Mouse (Mus musculus) midbrain, embryonic 13.5 days (tissue): Measurements from ENCODE around the gene Lmna. TPM values are rescaled to one million over a fixed set of nuclear protein-coding genes. Genes with fewer than 3 reads are reported as not detected.

ENCODE experiments used
- ATAC-seq: fragments of 200-750 bp; cut with Nextera tagmentation; 2 replicates; pipeline ENCODE4 v1.8.0; 2017; ENCODE audit warnings: mild to moderate bottlenecking, moderate TSS enrichment, moderate library complexity
- H3K27ac ChIP-seq: fragments of 300-500 bp; sonication (generic); 2 replicates; pipeline ENCODE4 v1.5.1; 2015; ENCODE audit warnings: inconsistent platforms, mild to moderate bottlenecking, moderate library complexity
- H3K27me3 ChIP-seq: fragments of 300-500 bp; sonication (generic); 2 replicates; pipeline ENCODE4 v1.6.1; 2015; ENCODE audit warnings: mild to moderate bottlenecking, inconsistent platforms
- H3K36me3 ChIP-seq: fragments of 300-500 bp; sonication (generic); 2 replicates; pipeline ENCODE4 v1.6.1; 2015; ENCODE audit warnings: mild to moderate bottlenecking, inconsistent platforms
- H3K4me1 ChIP-seq: fragments of 300-500 bp; sonication (generic); replicated peaks from 2 replicates; pipeline ENCODE4 v1.6.1; 2015; ENCODE audit warnings: inconsistent platforms
- H3K4me2 ChIP-seq: fragments of 300-500 bp; sonication (generic); replicated peaks from 2 replicates; pipeline ENCODE4 v1.6.1; 2015; ENCODE audit warnings: moderate library complexity, mild to moderate bottlenecking, inconsistent platforms
- H3K4me3 ChIP-seq: fragments of 300-500 bp; sonication (generic); replicated peaks from 2 replicates; pipeline ENCODE4 v1.5.1; 2015; ENCODE audit warnings: mild to moderate bottlenecking, inconsistent platforms
- H3K9ac ChIP-seq: fragments of 300-500 bp; sonication (generic); replicated peaks from 2 replicates; pipeline ENCODE4 v1.6.1; 2015; ENCODE audit warnings: mild to moderate bottlenecking, inconsistent platforms
- H3K9me3 ChIP-seq: fragments of 300-500 bp; sonication (generic); 2 replicates; pipeline ENCODE4 v1.6.1; 2016; ENCODE audit warnings: mild to moderate bottlenecking, inconsistent platforms
- WGBS: fragments of 180-500 bp; shearing (Covaris S2); methylation state at CpG from one replicate; pipeline ENCODE4 v1.1.7; 2015; 5-methylcytosine and 5-hydroxymethylcytosine counted together
- polyA plus RNA-seq: library from polyadenylated mRNA; unstranded; fragments of >200 nt; fragmentation: Nextera tagmentation; extraction: Ambion mirVana; gene quantifications from 2 replicates; pipeline ENCODE4 v1.2.1, GENCODE M21; 2015

Gene Lmna
- polyA plus RNA-seq, 1 experiment from 2014 or later, result 23.4 TPM

DNA sequence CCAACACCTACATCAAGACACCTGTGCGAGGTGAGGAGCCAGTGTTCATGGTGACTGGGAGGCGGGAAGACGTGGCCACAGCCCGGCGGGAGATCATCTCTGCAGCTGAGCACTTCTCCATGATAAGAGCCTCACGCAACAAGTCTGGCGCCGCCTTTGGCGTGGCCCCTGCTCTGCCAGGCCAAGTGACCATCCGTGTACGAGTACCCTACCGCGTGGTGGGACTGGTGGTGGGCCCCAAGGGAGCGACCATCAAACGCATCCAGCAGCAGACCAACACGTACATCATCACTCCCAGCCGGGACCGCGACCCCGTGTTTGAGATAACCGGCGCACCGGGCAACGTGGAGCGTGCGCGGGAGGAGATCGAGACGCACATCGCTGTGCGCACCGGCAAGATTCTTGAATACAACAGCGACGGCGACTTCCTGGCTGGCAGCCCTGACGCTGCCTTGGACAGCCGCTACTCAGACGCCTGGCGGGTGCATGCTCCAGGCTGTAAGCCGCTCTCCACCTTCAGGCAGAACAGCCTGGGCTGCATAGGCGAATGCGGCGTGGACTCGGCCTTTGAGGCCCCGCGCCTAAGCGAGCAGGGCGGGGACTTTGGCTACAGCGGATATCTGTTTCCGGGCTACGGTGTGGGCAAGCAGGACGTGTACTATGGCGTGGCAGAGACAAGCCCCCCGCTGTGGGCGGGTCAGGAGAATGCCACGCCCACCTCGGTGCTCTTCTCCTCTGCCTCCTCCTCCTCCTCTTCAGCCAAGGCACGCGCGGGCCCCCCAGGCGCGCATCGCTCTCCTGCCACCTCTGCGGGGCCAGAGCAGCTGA, 26.6 kb upstream of the Lmna start:
- H3K9ac ChIP-seq, result peak overlapping the region; percentile 100
- peaks cover 47% of the 10 kb centered on the region for H3K36me3 ChIP-seq
- peak overlapping the region; percentile 94 for H3K4me3 ChIP-seq
- WGBS, result 3% methylated on average over 59 of the region's 64 CpGs
- peaks cover 70% of the 10 kb centered on the region for H3K4me1 ChIP-seq
- no peak for ATAC-seq
- H3K4me2 ChIP-seq, result peak overlapping the region; percentile 89
- H3K27me3 ChIP-seq, result no peaks in the 10 kb centered on the region
- no peaks in the 10 kb centered on the region for H3K9me3 ChIP-seq
- H3K27ac ChIP-seq, result peak overlapping the region; percentile 99

DNA sequence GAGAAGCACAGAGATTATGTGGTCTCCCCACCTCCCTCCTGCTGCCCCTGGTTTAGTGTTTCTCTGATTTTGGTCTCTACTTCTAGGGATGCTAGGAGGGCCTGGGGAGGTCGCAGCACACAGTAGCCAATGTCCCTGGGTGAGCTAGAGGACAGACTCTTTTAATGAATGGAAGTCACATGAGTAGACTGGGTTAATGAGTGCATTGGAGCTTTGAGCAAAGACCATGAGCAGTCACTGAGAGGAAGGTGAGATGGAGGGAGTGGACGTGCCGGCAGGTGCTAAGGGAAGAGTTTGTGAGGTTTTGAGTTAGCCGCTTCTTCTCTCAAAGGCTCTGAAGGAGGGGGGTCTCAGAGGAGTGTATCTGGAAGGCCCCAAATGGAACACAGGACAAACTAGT, 25.8 kb upstream of the Lmna start:
- no peaks in the 10 kb centered on the region for H3K27me3 ChIP-seq
- peak overlapping the region; percentile 94 for H3K4me3 ChIP-seq
- no peaks in the 10 kb centered on the region for H3K9me3 ChIP-seq
- H3K4me1 ChIP-seq, result peaks cover 64% of the 10 kb centered on the region
- H3K36me3 ChIP-seq, result peaks cover 41% of the 10 kb centered on the region
- H3K9ac ChIP-seq, result peak overlapping the region; percentile 100
- WGBS, result 25% methylated on average over 4 of the region's 4 CpGs
- peak overlapping the region; percentile 89 for H3K4me2 ChIP-seq
- peak overlapping the region; percentile 99 for H3K27ac ChIP-seq
- no peak for ATAC-seq

- Histone ChIP-seq H3K4me3 (peak overlapping the region; percentile 94), H3K9ac (peak overlapping the region; percentile 100), H3K27ac (peak overlapping the region; percentile 99), H3K36me3 (peaks cover 35% of the 10 kb centered on the region), H3K27me3 (no peaks in the 10 kb centered on the region), H3K9me3 (no peaks in the 10 kb centered on the region), H3K4me2 (peak overlapping the region; percentile 89), H3K4me1 (peaks cover 64% of the 10 kb centered on the region)
- no peak for ATAC-seq
- WGBS, result 7% methylated on average over 3 of the region's 3 CpGs
Measured at GRCm38 (mm10) chr3:88535005-88535404, 25.2 kb upstream of the Lmna start.

DNA sequence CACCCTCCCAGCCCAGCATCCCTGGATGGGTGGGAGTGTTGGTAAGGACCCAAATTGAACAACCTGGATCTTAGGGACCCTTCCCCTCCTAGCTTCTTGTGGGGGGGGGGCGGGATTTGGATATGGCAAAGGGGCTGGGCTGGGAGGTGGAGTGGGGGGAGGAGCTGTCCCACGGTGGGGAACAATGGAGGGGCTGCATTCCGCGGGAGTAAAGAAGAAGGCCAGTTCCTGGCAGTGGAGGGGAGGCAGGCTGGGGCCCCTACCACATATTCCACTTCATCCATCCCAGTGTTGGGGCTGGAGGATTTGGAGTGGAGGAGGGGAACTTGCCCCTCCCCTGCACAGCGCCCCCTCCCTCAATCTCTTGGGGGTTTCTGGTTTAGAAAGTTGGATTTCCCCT, 23.9 kb upstream of the Lmna start:
- H3K27me3 ChIP-seq, result no peaks in the 10 kb centered on the region
- no peaks in the 10 kb centered on the region for H3K9me3 ChIP-seq
- no peak for ATAC-seq
- H3K4me2 ChIP-seq, result peak overlapping the region; percentile 89
- peak overlapping the region; percentile 94 for H3K4me3 ChIP-seq
- peak overlapping the region; percentile 100 for H3K9ac ChIP-seq
- H3K27ac ChIP-seq, result peak overlapping the region; percentile 99
- WGBS, result 0% methylated on average over 5 of the region's 5 CpGs
- H3K36me3 ChIP-seq, result peaks cover 31% of the 10 kb centered on the region
- peaks cover 66% of the 10 kb centered on the region for H3K4me1 ChIP-seq

GRCm38 (mm10) chr3:88532689-88533511, 23.1 kb upstream of the Lmna start:
- peaks cover 23% of the 10 kb centered on the region for H3K36me3 ChIP-seq
- H3K9ac ChIP-seq, result peak overlapping the region; percentile 100
- peak overlapping the region; percentile 89 for H3K4me2 ChIP-seq
- no peaks in the 10 kb centered on the region for H3K9me3 ChIP-seq
- peak overlapping the region; percentile 99 for H3K27ac ChIP-seq
- H3K4me3 ChIP-seq, result peak overlapping the region; percentile 94
- H3K27me3 ChIP-seq, result no peaks in the 10 kb centered on the region
- 0% methylated on average over 40 of the region's 40 CpGs for WGBS
- ATAC-seq, result peak; percentile 40
- H3K4me1 ChIP-seq, result peaks cover 66% of the 10 kb centered on the region

DNA sequence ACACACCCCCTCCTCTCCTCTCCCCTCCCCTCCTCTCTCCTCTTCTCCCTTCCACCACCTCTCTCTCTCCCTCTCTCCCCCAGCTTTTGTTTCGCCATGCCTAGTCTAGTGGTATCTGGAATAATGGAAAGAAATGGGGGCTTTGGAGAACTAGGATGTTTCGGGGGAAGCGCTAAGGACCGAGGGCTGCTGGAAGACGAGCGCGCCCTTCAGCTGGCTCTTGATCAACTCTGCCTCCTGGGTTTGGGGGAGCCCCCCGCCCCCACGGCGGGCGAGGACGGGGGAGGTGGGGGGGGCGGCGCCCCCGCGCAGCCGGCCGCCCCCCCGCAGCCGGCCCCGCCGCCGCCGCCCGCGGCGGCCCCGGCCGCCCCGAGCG, 22.5 kb upstream of the Lmna start, which contains the start of gene Mex3a:
Gene Mex3a (plus strand): TSS at position 97 of the 376 bp plus-strand sequence.
- Histone ChIP-seq H3K4me2 (peak within 1 kb of the TSS; percentile 89), H3K4me1 (peaks cover 66% of the 10 kb centered on the region), H3K9ac (peak within 1 kb of the TSS; percentile 100), H3K4me3 (peak within 1 kb of the TSS; percentile 94), H3K27me3 (no peaks in the 10 kb centered on the region), H3K36me3 (peaks cover 17% of the 10 kb centered on the region), H3K9me3 (no peaks in the 10 kb centered on the region), H3K27ac (peak within 1 kb of the TSS; percentile 99)
- ATAC-seq, result no peak
- 2% methylated on average over 12 of the region's 31 CpGs for WGBS

- Histone ChIP-seq H3K4me3 (peak overlapping the region; percentile 94), H3K9me3 (no peaks in the 10 kb centered on the region), H3K9ac (peak overlapping the region; percentile 100), H3K27me3 (no peaks in the 10 kb centered on the region), H3K4me2 (peak overlapping the region; percentile 89), H3K27ac (peak overlapping the region; percentile 99), H3K36me3 (peaks cover 10% of the 10 kb centered on the region), H3K4me1 (peaks cover 66% of the 10 kb centered on the region)
- WGBS, result under 1% methylated on average over 57 of the region's 63 CpGs
- ATAC-seq, result peak; percentile 87
Measured at GRCm38 (mm10) chr3:88531348-88532298, 21.9 kb upstream of the Lmna start.

GRCm38 (mm10) chr3:88530082-88530864, 20.5 kb upstream of the Lmna start:
- peaks cover 65% of the 10 kb centered on the region for H3K4me1 ChIP-seq
- ATAC-seq, result no peak
- H3K27me3 ChIP-seq, result no peaks in the 10 kb centered on the region
- H3K9me3 ChIP-seq, result no peaks in the 10 kb centered on the region
- peak overlapping the region; percentile 100 for H3K9ac ChIP-seq
- peak overlapping the region; percentile 99 for H3K27ac ChIP-seq
- H3K36me3 ChIP-seq, result peaks cover 2% of the 10 kb centered on the region
- 7% methylated on average over 11 of the region's 11 CpGs for WGBS
- peak overlapping the region; percentile 89 for H3K4me2 ChIP-seq
- H3K4me3 ChIP-seq, result peak overlapping the region; percentile 94

- Histone ChIP-seq H3K4me3 (peak overlapping the region; percentile 94), H3K27ac (peak overlapping the region; percentile 99), H3K4me2 (peak overlapping the region; percentile 89), H3K4me1 (peaks cover 57% of the 10 kb centered on the region), H3K9ac (peak overlapping the region; percentile 100), H3K36me3 (peaks cover 10% of the 10 kb centered on the region), H3K9me3 (no peaks in the 10 kb centered on the region), H3K27me3 (no peaks in the 10 kb centered on the region)
- ATAC-seq, result no peak
- 15% methylated on average over 7 of the region's 7 CpGs for WGBS
Measured at GRCm38 (mm10) chr3:88529204-88530000, 19.6 kb upstream of the Lmna start.

GRCm38 (mm10) chr3:88528646-88529045, 18.9 kb upstream of the Lmna start:
- Histone ChIP-seq H3K36me3 (peaks cover 18% of the 10 kb centered on the region), H3K9ac (no peak overlapping the region), H3K4me3 (peak overlapping the region; percentile 94; the same call in 1 of the 2 replicates), H3K27ac (no peak overlapping the region), H3K4me1 (peaks cover 53% of the 10 kb centered on the region), H3K27me3 (no peaks in the 10 kb centered on the region), H3K9me3 (no peaks in the 10 kb centered on the region), H3K4me2 (peak overlapping the region; percentile 89)
- no peak for ATAC-seq
- WGBS, result 83% methylated on average over 11 of the region's 11 CpGs
